Mouse (Mus musculus): ENCODE measurements around the gene Sgms1.
A peak's percentile ranks its signal among the peaks of the same experiment; 100 is the strongest.

Sgms1 gene

DNA sequence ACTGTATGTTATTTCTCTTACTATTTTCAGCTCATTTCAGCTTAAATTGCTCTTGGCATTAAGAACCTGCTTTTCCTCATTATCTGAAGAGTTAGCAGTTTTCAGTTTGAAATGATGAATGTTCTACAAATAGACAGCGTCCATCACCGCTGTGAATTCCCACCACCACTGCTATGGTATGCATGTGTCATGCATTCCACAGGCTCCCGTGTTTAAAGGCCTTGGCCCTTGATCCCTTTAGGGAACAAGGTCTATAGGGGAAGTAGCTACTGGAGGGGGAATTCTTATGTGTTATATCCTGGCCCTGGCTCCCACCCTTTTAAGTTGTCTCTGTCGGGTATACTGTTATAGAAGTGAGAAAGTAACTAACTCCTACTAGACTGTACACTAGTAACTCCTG lies 210.0 kb downstream of the Sgms1 start:
- DNase-seq (ENCODE audit: low spot score in 2 of 2) = no peak

DNA sequence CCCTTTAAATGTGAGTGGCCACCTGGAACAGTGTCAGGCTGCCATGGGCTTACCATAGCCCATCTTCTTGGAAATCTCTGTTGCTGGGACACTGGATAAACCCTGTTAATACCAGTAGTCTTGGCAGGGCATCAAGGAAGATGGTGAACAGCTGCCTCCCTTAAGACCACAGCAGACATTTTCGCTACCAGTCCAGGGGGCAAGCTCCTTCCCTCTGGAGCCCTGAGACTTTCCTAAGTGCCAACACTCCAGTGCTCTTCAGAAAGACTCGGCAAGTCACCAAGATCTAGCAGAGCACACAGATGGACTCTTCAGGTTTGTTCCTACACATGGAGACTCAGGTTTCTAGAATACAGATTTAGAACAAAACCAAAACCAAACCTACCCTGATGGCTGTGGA lies 211.4 kb downstream of the Sgms1 start:
- DNase-seq (ENCODE audit: low spot score in 2 of 2) = no peak

DNA sequence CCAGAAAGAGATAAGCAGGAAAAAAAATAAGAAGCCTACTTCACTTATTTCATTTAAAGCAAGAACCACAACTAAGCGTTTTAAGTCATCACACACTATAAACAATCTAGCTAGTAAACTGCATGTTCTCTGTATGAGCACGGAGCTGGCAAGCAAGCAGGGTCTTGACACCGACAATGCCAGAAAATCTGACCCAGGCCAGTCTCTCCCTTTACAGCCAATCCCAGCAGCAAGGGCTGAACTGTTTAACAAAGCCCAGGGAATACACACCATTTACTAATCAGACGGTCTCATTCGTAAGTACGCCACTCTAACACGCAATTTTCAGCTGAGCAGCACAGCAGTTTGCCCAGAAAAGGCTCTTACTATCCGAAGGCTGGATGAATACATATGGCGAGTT lies 213.1 kb downstream of the Sgms1 start:
- no peak for DNase-seq (ENCODE audit: low spot score in 2 of 2)

GRCm38 (mm10) chr19:32175991-32176390 lies 213.5 kb downstream of the Sgms1 start:
- DNase-seq (ENCODE audit: low spot score in 2 of 2) = no peak

DNA sequence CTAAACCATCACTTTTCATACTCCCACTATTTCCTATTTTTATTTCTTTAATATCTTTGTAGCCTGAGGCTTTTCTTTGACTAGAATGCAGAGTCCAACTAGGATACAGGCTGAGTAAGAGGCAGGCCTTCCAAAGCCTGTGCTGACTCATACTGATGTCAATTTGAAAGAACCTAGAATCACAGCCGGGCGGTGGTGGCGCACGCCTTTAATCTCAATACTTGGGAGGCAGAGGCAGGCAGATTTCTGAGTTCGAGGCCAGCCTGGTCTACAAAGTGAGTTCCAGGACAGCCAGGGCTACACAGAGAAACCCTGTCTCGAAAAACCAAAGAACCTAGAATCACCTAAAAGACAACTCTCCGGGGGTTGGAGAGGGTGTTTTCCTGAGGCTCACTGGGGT lies 214.5 kb downstream of the Sgms1 start:
- DNase-seq (ENCODE audit: low spot score in 2 of 2) = no peak

GRCm38 (mm10) chr19:32174561-32174960 lies 215.0 kb downstream of the Sgms1 start:
- no peak for DNase-seq (ENCODE audit: low spot score in 2 of 2)

- DNase-seq (ENCODE audit: low spot score in 2 of 2) = no peak
Observed at GRCm38 (mm10) chr19:32173522-32174184, 215.9 kb downstream of the Sgms1 start.

GRCm38 (mm10) chr19:32172511-32172981 lies 217.0 kb downstream of the Sgms1 start:
- DNase-seq (ENCODE audit: low spot score in 2 of 2) = no peak

DNA sequence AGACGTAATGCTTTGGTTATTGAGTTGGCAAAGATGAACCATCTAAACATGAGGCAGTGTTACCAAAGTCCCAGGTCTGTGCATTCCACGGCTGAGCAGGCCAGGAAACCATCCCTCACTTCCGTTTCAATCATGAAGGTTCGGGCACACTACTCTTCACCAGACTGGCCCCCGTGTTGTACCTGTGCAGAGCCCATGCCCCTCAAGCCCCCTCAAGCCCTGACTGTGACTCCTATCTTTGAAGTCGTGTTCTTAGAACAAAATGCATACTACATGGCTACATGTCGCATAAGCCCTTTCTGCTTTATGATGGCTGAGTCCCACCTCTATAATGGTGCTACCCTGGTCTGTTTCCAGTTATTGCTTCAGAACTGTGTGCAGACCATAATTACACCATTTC lies 217.5 kb downstream of the Sgms1 start:
- no peak for DNase-seq (ENCODE audit: low spot score in 2 of 2)

GRCm38 (mm10) chr19:32169634-32170540 lies 219.6 kb downstream of the Sgms1 start:
- DNase-seq (ENCODE audit: low spot score in 2 of 2) = peak; percentile 71 to 80

DNA sequence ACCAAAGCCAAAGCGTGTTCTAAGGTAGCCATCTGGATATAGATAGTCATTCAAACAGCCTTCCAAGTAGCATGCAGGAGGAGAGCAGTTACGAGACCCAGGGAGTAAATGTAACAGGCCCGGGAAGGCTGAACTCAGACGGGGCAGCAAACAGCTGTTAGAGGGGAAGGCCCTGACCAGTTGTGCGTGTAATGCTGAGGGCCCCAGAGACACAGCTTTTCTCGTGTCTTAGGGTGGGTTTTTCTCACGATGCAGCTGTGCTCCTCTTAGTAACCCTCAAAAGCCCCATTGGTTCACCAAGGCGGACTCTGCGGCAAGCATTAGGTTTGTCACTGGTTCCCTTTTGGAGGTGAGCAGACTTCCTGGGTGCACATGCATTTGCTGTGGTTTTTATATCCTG lies 221.5 kb downstream of the Sgms1 start:
- DNase-seq (ENCODE audit: low spot score in 2 of 2) = no peak

GRCm38 (mm10) chr19:32166823-32167605 lies 222.5 kb downstream of the Sgms1 start:
- no peak for DNase-seq (ENCODE audit: low spot score in 2 of 2)

GRCm38 (mm10) chr19:32165711-32166110 lies 223.8 kb downstream of the Sgms1 start:
- peak in 1 of 2 experiments; percentile 24 for DNase-seq (ENCODE audit: low spot score in 2 of 2)

DNA sequence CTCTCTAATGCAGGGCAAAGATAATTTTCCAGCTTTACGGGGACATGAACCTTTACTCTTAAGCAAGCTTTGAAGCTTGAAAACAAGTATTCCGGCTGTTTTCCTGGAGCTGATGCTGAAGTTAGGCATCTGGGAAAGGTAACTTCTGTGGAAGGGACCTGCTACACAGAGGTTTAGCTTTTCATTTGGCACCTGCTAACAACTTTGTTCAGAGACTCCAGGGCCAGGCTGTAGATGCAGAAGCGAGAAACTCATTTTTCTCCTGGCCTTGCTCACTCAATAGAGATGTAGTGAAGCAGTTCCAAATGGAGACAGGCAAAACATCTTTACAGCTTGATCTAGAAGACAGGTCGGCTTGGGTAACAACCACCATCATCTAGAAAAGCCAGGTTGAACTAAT lies 225.4 kb downstream of the Sgms1 start:
- no peak for DNase-seq (ENCODE audit: low spot score in 2 of 2)

DNA sequence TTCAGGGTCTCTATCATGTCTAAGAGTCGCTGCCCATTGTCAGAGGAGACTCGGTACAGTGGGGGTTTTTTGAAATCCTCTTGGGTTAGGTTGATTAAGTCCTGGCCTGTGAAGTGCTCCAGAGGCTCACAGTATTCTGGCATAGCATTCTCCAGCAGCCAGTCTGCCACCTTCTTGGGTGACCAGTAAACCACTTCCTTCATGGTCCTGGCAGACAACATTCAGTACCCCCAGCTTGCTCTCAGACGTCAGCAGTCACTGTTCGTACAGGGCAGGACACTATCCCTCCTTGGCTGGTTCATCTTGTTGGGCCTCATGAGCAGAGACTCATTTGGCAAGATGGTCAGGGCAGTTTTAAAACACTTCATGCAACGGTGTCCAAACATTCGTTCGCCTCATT lies 229.6 kb downstream of the Sgms1 start:
- DNase-seq (ENCODE audit: low spot score in 2 of 2) = no peak

- no peak for DNase-seq (ENCODE audit: low spot score in 2 of 2)
Observed at GRCm38 (mm10) chr19:32159168-32159567, 230.3 kb downstream of the Sgms1 start.

DNA sequence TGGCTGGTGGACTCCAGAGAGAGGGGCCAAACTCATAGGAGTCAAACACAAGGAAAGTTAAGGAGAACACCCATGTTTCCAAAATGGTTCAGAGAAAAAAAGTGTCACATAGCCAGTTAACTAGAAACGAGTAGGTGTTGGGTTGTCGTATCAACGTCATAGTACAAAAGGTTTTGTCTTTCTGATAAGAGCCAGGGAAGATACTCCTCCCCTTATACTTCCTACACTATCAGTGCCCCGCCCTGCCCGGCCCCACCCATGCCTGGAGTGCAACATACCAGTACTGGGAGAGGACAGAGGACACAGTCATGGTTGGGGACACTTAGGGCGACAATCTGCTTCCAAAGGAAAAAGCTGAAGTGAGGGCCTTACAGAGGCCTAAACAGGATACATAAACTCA lies 232.5 kb downstream of the Sgms1 start:
- DNase-seq (ENCODE audit: low spot score in 2 of 2) = no peak

- DNase-seq (ENCODE audit: low spot score in 2 of 2) = no peak
Observed at GRCm38 (mm10) chr19:32152529-32152928, 237.0 kb downstream of the Sgms1 start.

DNA sequence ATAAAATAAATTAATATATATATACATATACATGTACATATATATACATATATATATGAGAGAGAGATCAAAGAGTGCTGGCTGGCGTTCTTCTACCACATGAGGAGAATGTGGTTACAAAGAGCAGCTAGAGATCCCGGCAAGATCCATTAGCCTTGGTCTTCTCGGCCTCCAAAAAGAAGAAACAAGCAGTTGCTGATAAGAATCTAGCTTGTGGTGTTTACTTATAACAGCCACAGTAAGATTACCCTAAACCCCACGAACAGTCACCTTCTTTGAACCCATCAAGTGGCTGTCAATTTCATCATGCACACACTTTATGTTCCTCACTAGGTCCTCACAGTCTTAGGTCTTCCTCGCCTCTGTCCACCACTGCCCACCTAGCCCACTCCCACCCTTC lies 240.8 kb downstream of the Sgms1 start:
- DNase-seq (ENCODE audit: low spot score in 2 of 2) = no peak

- no peak for DNase-seq (ENCODE audit: low spot score in 2 of 2)
Observed at GRCm38 (mm10) chr19:32142383-32142782, 247.1 kb downstream of the Sgms1 start.

DNA sequence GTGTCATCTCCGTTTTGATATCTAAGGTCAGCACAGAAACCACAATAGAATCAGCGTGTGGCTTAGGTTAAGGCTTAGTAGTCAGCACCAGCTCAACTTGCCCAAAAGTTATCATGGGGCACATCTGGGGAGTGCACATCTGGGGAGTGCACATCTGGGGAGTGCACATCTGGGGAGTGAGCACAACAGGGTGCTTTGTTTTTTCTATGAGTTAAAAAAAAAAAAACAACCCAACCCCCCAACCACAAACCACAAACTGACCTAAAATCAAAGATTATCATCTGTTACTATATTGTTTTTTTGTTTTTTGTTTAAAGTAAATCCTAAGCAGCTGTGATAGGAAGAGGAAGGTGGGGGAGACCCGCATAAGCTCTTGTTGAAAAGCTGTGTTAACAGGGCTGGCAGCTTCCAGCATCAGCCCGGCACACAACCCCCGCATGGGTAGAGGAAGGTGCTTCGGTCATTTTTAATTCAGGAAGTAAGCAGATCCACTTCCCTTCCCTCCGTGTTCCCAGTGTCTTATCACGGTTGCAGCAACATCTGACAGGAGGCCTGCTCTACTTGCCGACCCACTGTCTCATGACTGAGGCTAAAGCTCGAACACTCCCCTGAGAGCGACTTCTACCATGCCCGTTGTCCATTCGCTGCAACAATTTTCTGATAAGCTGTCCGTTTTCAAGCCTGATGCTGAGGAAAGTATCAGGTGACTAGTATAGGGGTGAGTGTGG lies 251.0 kb downstream of the Sgms1 start:
- DNase-seq (ENCODE audit: low spot score in 2 of 2) = no peak

DNA sequence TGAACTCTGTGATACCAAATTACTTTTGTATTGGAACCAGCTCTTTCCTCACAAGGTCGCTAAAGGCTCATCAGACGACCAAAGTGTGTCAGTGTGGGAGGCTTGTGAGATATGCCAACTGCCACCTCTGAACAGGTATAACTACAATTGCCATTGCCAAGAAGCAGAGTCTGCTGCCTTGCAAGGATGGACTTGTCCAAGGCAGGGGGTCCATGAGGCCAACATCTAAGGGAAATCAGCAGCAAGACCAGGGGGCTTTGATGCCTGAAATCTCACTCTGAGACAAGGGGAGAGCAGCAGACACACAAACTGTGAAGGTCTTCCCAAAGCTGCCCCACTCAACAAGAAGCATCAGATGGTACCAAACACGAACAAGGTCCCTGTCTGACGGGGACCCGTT lies 251.6 kb downstream of the Sgms1 start:
- no peak for DNase-seq (ENCODE audit: low spot score in 2 of 2)
